Mouse (Mus musculus) regulatory T cell (primary cell): ENCODE measurements around the gene Acyp1.

Experiments
- in situ Hi-C: fragments of 300-600 bp; cut with MboI, MseI; formaldehyde crosslinking; loops from one replicate; pipeline ENCODE4 v1.15.1; 2025; ENCODE audit warnings: high pct_unique_total_duplicates

Gene Acyp1

GRCm38 (mm10) chr12:85287809-85288485 lies at the start of gene Acyp1:
Gene Acyp1, minus strand, starts transcription at chr12:85288438.
- in situ Hi-C loops = loop anchor here (25.0 kb wide), 1 partner anchor 126 kb away; the partner anchor contains the start of gene Rps6kl1

GRCm38 (mm10) chr12:85337567-85338311 lies 49.5 kb upstream of the Acyp1 start:
- in situ Hi-C loops = no loop called here

GRCm38 (mm10) chr12:85330153-85330552 lies 41.9 kb upstream of the Acyp1 start:
- in situ Hi-C loops = no loop called here

GRCm38 (mm10) chr12:85308651-85309050 lies 20.4 kb upstream of the Acyp1 start:
- in situ Hi-C loops = no loop called here

- in situ Hi-C loops = no loop called here
Measured at GRCm38 (mm10) chr12:85305247-85305892, 17.1 kb upstream of the Acyp1 start.

- in situ Hi-C loops = no loop called here
Measured at GRCm38 (mm10) chr12:85304725-85305124, 16.5 kb upstream of the Acyp1 start.

- in situ Hi-C loops = no loop called here
Measured at GRCm38 (mm10) chr12:85303256-85303655, 15.0 kb upstream of the Acyp1 start.

GRCm38 (mm10) chr12:85298835-85299180 lies 10.6 kb upstream of the Acyp1 start:
- in situ Hi-C loops = loop anchor here (25.0 kb wide), 1 partner anchor 137 kb away; the partner anchor contains the start of gene Rps6kl1

GRCm38 (mm10) chr12:85298127-85298834 lies 10.0 kb upstream of the Acyp1 start:
- in situ Hi-C loops = loop anchor here (25.0 kb wide), 1 partner anchor 136 kb away; the partner anchor contains the start of gene Rps6kl1

- in situ Hi-C loops = loop anchor here (25.0 kb wide), 1 partner anchor 135 kb away; the partner anchor contains the start of gene Rps6kl1
Measured at GRCm38 (mm10) chr12:85297345-85297997, 9.2 kb upstream of the Acyp1 start.

GRCm38 (mm10) chr12:85296915-85297314 lies 8.7 kb upstream of the Acyp1 start:
- in situ Hi-C loops = loop anchor here (25.0 kb wide), 1 partner anchor 135 kb away; the partner anchor contains the start of gene Rps6kl1

- in situ Hi-C loops = loop anchor here (25.0 kb wide), 1 partner anchor 133 kb away; the partner anchor contains the start of gene Rps6kl1
Measured at GRCm38 (mm10) chr12:85295506-85295905, 7.3 kb upstream of the Acyp1 start.

GRCm38 (mm10) chr12:85292906-85293305 lies 4.7 kb upstream of the Acyp1 start:
- in situ Hi-C loops = loop anchor here (25.0 kb wide), 1 partner anchor 131 kb away; the partner anchor contains the start of gene Rps6kl1

- in situ Hi-C loops = loop anchor here (25.0 kb wide), 1 partner anchor 130 kb away; the partner anchor contains the start of gene Rps6kl1
Measured at GRCm38 (mm10) chr12:85292288-85292687, 4.0 kb upstream of the Acyp1 start.

GRCm38 (mm10) chr12:85291541-85291940 lies 3.3 kb upstream of the Acyp1 start:
- in situ Hi-C loops = loop anchor here (25.0 kb wide), 1 partner anchor 129 kb away; the partner anchor contains the start of gene Rps6kl1

GRCm38 (mm10) chr12:85290633-85291032 lies 2.4 kb upstream of the Acyp1 start:
- in situ Hi-C loops = loop anchor here (25.0 kb wide), 1 partner anchor 128 kb away; the partner anchor contains the start of gene Rps6kl1

- in situ Hi-C loops = loop anchor here (25.0 kb wide), 1 partner anchor 127 kb away; the partner anchor contains the start of gene Rps6kl1
Measured at GRCm38 (mm10) chr12:85289157-85290000, 1.1 kb upstream of the Acyp1 start.

GRCm38 (mm10) chr12:85288486-85289156 lies 383 bp upstream of the Acyp1 start, which contains the start of gene Zc2hc1c:
Gene Zc2hc1c, plus strand, starts transcription at chr12:85288591.
- in situ Hi-C loops = loop anchor here (25.0 kb wide), 1 partner anchor 126 kb away; the partner anchor contains the start of gene Rps6kl1

- in situ Hi-C loops = loop anchor here (25.0 kb wide), 1 partner anchor 125 kb away; the partner anchor contains the start of gene Rps6kl1
Measured at GRCm38 (mm10) chr12:85286941-85287340, 1.3 kb downstream of the Acyp1 start.
